Mouse (Mus musculus): ENCODE data around the gene Camta1. TPM values are rescaled to one million over a fixed set of nuclear protein-coding genes. Genes with fewer than 3 reads are reported as not detected.

Camta1 gene
- polyA plus RNA-seq, 1 experiment: 13.4 TPM

GRCm38 (mm10) chr4:151498481-151499276, 363.0 kb downstream of the Camta1 start:
- no peak for TF ChIP-seq GATA1 (IDR thresholded peaks at IDR 0.05; ENCODE audit: borderline replicate concordance, low read length)
- no peak for TF ChIP-seq FLI1 (IDR thresholded peaks at IDR 0.05; ENCODE audit: low read length)
- no peaks in the 10 kb centered on the region for H3K4me1 ChIP-seq
- peaks cover 85% of the 10 kb centered on the region for H3K9me3 ChIP-seq
- H3K4me3 ChIP-seq (replicated peaks): no peak overlapping the region
- no peaks in the 10 kb centered on the region for H3K27me3 ChIP-seq (replicated peaks)
- no peaks in the 10 kb centered on the region for H3K36me3 ChIP-seq (replicated peaks; ENCODE audit: low read length)

DNA sequence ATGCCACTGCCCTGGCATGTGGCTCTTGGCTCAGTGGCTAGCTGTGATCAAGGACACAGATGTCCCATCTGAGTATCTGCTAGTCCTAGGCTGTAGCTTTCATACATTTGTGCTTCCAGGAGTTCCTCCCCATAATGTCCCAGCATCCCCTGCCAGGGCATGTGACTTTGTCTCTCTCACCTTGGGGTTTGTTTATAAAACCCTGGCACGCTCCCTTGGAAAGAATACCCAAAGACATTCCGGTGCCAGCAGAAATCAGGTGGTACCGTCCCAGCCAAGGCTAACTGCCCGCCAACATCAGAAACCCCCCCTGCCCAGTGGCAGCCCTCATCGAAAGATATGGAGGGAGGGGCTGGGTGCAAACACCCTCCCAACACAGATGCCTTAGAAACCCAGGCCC, 365.1 kb downstream of the Camta1 start:
- TF ChIP-seq FLI1 (IDR thresholded peaks at IDR 0.05; ENCODE audit: low read length): no peak
- TF ChIP-seq GATA1 (IDR thresholded peaks at IDR 0.05; ENCODE audit: borderline replicate concordance, low read length): no peak

GRCm38 (mm10) chr4:151495276-151495882, 366.3 kb downstream of the Camta1 start:
- Histone ChIP-seq H3K4me3 (replicated peaks) (no peak overlapping the region), H3K9me3 (peaks cover 75% of the 10 kb centered on the region), H3K36me3 (replicated peaks; ENCODE audit: low read length) (no peaks in the 10 kb centered on the region), H3K27me3 (replicated peaks) (no peaks in the 10 kb centered on the region), H3K4me1 (no peaks in the 10 kb centered on the region)
- TF ChIP-seq GATA1 (IDR thresholded peaks at IDR 0.05; ENCODE audit: borderline replicate concordance, low read length): no peak
- TF ChIP-seq FLI1 (IDR thresholded peaks at IDR 0.05; ENCODE audit: low read length): no peak

More for the DNA sequence above, 365.1 kb downstream of the Camta1 start:
- Histone ChIP-seq H3K9me3 (peaks cover 75% of the 10 kb centered on the region), H3K27me3 (replicated peaks) (no peaks in the 10 kb centered on the region), H3K4me3 (replicated peaks) (no peak overlapping the region), H3K36me3 (replicated peaks; ENCODE audit: low read length) (no peaks in the 10 kb centered on the region), H3K4me1 (no peaks in the 10 kb centered on the region)

DNA sequence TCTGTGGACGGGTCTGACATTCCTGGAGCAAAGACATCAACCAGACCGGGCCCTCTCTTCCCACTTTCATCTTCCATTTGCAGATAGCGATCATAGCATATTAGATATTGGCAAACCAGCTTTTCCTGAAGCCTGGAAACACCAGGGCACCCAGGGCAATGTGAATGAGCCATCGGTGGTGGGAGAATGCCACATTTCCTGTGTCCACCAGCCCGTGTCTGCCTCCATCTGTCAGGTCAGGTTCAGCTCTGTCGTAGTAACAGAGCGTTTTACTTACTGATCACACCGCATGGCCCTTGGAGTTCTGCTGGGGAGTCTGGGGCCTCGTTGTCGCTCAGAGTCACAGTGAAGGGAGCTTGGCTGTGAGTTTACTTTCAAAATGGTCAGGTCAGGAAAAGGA, 368.9 kb downstream of the Camta1 start:
- peaks cover 64% of the 10 kb centered on the region for H3K9me3 ChIP-seq
- TF ChIP-seq FLI1 (IDR thresholded peaks at IDR 0.05; ENCODE audit: low read length): no peak

DNA sequence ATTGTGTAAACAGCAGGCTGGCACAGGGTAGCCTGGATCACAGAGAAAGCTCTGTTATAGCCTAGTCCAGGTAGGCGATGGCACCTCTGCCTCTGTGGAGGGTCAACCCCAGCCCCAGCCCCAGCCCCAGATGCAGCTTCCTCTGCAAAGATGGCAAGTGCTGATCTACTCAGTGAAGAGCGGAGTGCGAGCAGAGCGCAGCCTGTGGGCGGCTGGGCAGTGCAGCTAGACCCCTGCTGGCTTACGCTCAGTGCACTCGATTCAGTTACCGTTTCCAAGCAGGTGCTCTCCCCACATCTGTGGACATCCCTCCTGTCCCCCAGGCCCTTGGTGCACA, 377.7 kb downstream of the Camta1 start:
- no peaks in the 10 kb centered on the region for H3K4me1 ChIP-seq
- H3K27me3 ChIP-seq (replicated peaks): peaks cover 3% of the 10 kb centered on the region
- no peaks in the 10 kb centered on the region for H3K36me3 ChIP-seq (replicated peaks; ENCODE audit: low read length)
- no peak overlapping the region for H3K4me3 ChIP-seq (replicated peaks)
- peaks cover 39% of the 10 kb centered on the region for H3K9me3 ChIP-seq
- TF ChIP-seq FLI1 (IDR thresholded peaks at IDR 0.05; ENCODE audit: low read length): no peak
- TF ChIP-seq GATA1 (IDR thresholded peaks at IDR 0.05; ENCODE audit: borderline replicate concordance, low read length): no peak

More for the DNA sequence above, 368.9 kb downstream of the Camta1 start:
- H3K4me1 ChIP-seq: no peaks in the 10 kb centered on the region
- no peaks in the 10 kb centered on the region for H3K36me3 ChIP-seq (replicated peaks; ENCODE audit: low read length)
- peak overlapping the region; percentile 53 for H3K4me3 ChIP-seq (replicated peaks)
- H3K27me3 ChIP-seq (replicated peaks): no peaks in the 10 kb centered on the region

DNA sequence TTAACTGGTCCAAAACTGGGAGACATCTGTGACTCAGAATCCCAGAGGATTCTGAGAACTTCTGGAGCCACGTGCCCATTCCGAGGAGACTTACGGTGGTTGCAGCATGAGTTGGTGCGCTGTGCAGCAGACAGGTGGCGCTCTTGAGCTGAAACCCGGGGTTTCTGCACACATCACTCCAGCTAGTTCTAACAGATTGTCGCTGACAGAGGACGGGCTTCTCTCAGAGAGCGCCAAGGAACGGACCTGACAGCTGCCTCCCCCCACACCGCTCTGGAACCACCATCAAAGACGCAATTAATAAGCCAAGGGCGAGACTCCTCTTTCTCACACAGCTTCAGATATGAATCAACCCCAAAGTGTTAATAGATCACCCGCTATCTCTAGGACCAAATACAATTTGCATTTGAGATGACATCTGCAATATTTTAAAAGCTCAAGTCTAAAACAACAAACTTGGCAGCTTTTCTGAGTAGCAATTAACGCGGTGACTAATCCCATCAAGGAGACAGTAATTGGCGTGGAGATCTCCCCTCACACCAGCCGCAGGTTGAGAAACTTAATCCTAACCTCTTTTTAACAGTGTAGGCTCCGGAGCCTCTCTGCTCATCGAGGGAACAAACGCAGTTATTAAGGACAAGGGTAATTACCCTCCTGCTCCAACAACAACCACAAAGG, 378.2 kb downstream of the Camta1 start:
- Histone ChIP-seq H3K36me3 (replicated peaks; ENCODE audit: low read length) (no peaks in the 10 kb centered on the region), H3K9me3 (peaks cover 39% of the 10 kb centered on the region), H3K27me3 (replicated peaks) (peaks cover 3% of the 10 kb centered on the region), H3K4me1 (no peaks in the 10 kb centered on the region), H3K4me3 (replicated peaks) (no peak overlapping the region)
- TF ChIP-seq GATA1 (IDR thresholded peaks at IDR 0.05; ENCODE audit: borderline replicate concordance, low read length) (no peak), FLI1 (IDR thresholded peaks at IDR 0.05; ENCODE audit: low read length) (no peak)

- no peaks in the 10 kb centered on the region for H3K4me1 ChIP-seq
- H3K4me3 ChIP-seq (replicated peaks): no peak overlapping the region
- no peaks in the 10 kb centered on the region for H3K36me3 ChIP-seq (replicated peaks; ENCODE audit: low read length)
- TF ChIP-seq FLI1 (IDR thresholded peaks at IDR 0.05; ENCODE audit: low read length) (no peak), GATA1 (IDR thresholded peaks at IDR 0.05; ENCODE audit: borderline replicate concordance, low read length) (no peak)
- peaks cover 57% of the 10 kb centered on the region for H3K9me3 ChIP-seq
- H3K27me3 ChIP-seq (replicated peaks): peaks cover 3% of the 10 kb centered on the region
Observed at GRCm38 (mm10) chr4:151480928-151481327, 380.7 kb downstream of the Camta1 start.

- Histone ChIP-seq H3K4me3 (replicated peaks) (no peak overlapping the region), H3K9me3 (peaks cover 77% of the 10 kb centered on the region), H3K4me1 (no peaks in the 10 kb centered on the region), H3K27me3 (replicated peaks) (no peaks in the 10 kb centered on the region), H3K36me3 (replicated peaks; ENCODE audit: low read length) (no peaks in the 10 kb centered on the region)
- TF ChIP-seq GATA1 (IDR thresholded peaks at IDR 0.05; ENCODE audit: borderline replicate concordance, low read length): no peak
- TF ChIP-seq FLI1 (IDR thresholded peaks at IDR 0.05; ENCODE audit: low read length): no peak
Observed at GRCm38 (mm10) chr4:151477950-151478349, 383.7 kb downstream of the Camta1 start.

DNA sequence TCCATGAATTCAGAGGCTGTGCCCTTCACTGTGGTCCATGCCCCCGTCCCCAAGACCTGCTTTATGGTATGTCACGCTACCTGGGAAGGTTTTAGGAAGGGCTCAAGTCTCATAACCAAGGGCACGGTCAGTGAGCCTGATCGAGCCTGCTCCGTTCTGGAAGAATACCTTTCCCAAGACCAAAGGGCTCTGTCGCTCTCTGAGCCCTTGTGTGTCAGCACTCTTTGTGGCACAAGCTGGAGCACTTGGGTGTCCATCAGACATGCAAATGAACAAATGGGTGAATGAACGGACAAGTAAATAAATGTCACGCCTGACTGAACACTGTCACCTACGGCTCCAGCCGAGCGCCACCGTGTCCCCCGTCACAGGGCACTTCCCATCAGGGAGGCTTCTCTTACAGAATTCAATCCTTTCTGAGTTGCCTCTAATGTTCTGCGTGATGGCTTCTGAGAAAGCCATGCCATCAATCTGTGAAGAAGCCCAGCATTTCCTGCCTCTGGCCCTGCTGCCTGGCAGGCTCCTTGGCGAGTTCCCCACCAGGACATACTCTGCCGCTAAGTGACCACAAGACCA, 386.7 kb downstream of the Camta1 start:
- Histone ChIP-seq H3K27me3 (replicated peaks) (no peaks in the 10 kb centered on the region), H3K4me3 (replicated peaks) (no peak overlapping the region), H3K9me3 (peaks cover 71% of the 10 kb centered on the region), H3K36me3 (replicated peaks; ENCODE audit: low read length) (no peaks in the 10 kb centered on the region), H3K4me1 (no peaks in the 10 kb centered on the region)
- no peak for TF ChIP-seq FLI1 (IDR thresholded peaks at IDR 0.05; ENCODE audit: low read length)
- no peak for TF ChIP-seq GATA1 (IDR thresholded peaks at IDR 0.05; ENCODE audit: borderline replicate concordance, low read length)

GRCm38 (mm10) chr4:151471886-151472285, 389.8 kb downstream of the Camta1 start:
- Histone ChIP-seq H3K4me3 (replicated peaks) (no peak overlapping the region), H3K9me3 (peaks cover 53% of the 10 kb centered on the region), H3K27me3 (replicated peaks) (no peaks in the 10 kb centered on the region), H3K4me1 (no peaks in the 10 kb centered on the region), H3K36me3 (replicated peaks; ENCODE audit: low read length) (no peaks in the 10 kb centered on the region)
- no peak for TF ChIP-seq GATA1 (IDR thresholded peaks at IDR 0.05; ENCODE audit: borderline replicate concordance, low read length)
- no peak for TF ChIP-seq FLI1 (IDR thresholded peaks at IDR 0.05; ENCODE audit: low read length)
